Mouse (Mus musculus) hindbrain, embryonic 16.5 days (tissue): ENCODE measurements around the gene Kdm2b. TPM values are rescaled to one million over a fixed set of nuclear protein-coding genes. Genes with fewer than 3 reads are reported as not detected.

Experiments used
- ATAC-seq: fragments of 200-750 bp; cut with Nextera tagmentation; 2 replicates; pipeline ENCODE4 v1.8.0; 2017; ENCODE audit warnings: moderate TSS enrichment, moderate library complexity
- H3K27ac ChIP-seq: fragments of 300-500 bp; sonication (generic); 2 replicates; pipeline ENCODE4 v1.5.1; 2014; ENCODE audit warnings: low read depth, mild to moderate bottlenecking, control low read depth, low read length, moderate library complexity
- H3K27me3 ChIP-seq: fragments of 300-500 bp; sonication (generic); replicated peaks from 2 replicates; pipeline ENCODE4 v1.6.1; 2014; ENCODE audit warnings: low read length; ENCODE audit not compliant: control insufficient read depth, insufficient read depth
- H3K36me3 ChIP-seq: fragments of 300-500 bp; sonication (generic); 2 replicates; pipeline ENCODE4 v1.6.1; 2014; ENCODE audit warnings: mild to moderate bottlenecking, low read length, moderate library complexity, mixed read lengths; ENCODE audit not compliant: control insufficient read depth, insufficient read depth
- H3K4me1 ChIP-seq: fragments of 300-500 bp; sonication (generic); 2 replicates; pipeline ENCODE4 v1.6.1; 2014; ENCODE audit warnings: low read depth, low read length; ENCODE audit not compliant: control insufficient read depth, insufficient read depth
- H3K4me2 ChIP-seq: fragments of 300-500 bp; sonication (generic); 2 replicates; pipeline ENCODE4 v1.6.1; 2014; ENCODE audit warnings: mild to moderate bottlenecking, low read length, control low read depth, moderate library complexity
- H3K4me3 ChIP-seq: fragments of 300-500 bp; sonication (generic); 2 replicates; pipeline ENCODE4 v1.5.1; 2014; ENCODE audit warnings: mild to moderate bottlenecking, low read length, control low read depth, moderate library complexity
- H3K9ac ChIP-seq: fragments of 300-500 bp; sonication (generic); 2 replicates; pipeline ENCODE4 v1.6.1; 2014; ENCODE audit warnings: low read depth, mild to moderate bottlenecking, control low read depth, low read length, moderate library complexity
- H3K9me3 ChIP-seq: fragments of 300-500 bp; sonication (generic); 2 replicates; pipeline ENCODE4 v1.6.1; 2014; ENCODE audit warnings: mild to moderate bottlenecking, low read length, moderate library complexity; ENCODE audit not compliant: control insufficient read depth
- WGBS: fragments of 180-500 bp; shearing (Covaris S2); extraction: QIAGEN DNeasy Blood & Tissue Kit; methylation state at CpG from one replicate; pipeline ENCODE4 v1.1.7; 2014; 5-methylcytosine and 5-hydroxymethylcytosine counted together
- polyA plus RNA-seq: library from polyadenylated mRNA; unstranded; fragments of >200 nt; fragmentation: Nextera tagmentation; extraction: Ambion mirVana; gene quantifications from 2 replicates; pipeline ENCODE4 v1.2.1, GENCODE M21; 2015

The Kdm2b gene
- 88.8 and 99.8 TPM in 2 replicates for polyA plus RNA-seq

DNA sequence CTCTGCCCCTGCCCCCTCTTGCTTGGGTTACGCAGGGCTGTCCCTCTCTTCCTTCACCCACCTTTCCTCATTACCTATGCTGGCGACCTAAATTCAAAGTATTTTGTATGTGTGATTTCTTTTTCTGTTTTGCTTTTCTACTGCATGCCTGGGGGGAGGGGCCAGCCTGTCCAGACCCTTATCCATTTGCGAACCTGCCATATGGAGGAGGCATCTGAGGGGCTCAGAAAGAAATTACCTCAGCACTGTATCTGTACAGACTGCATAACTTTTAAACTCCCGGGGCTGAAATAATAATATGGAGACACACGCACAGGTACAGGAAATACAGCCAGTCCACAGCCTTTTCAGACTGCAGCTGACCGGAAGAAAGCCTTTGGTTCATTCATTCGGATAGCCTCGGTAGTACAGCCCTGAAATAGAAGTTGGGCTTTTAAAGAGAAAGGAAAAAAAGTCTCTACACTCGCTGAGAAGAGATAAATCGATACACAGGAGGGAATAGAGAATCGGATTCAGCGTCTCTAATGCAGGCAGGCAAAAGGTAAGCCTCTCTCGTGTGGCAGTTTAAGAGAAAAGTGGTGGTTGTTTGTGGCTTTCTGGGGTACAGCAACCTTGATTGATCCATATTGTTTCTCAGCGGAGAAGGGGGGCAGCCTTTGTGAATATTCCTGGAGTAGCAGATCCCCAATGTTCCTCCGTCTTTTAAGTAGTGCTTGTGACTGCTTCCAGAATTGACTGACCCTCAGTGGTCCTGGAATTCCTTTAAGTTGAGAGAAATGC lies at the start of gene Kdm2b:
TSS of gene Kdm2b (minus strand) at position 273 of the 780 bp plus-strand sequence.
- H3K9ac ChIP-seq, result peak within 1 kb of the TSS; percentile 76
- peak within 1 kb of the TSS; percentile 79 for H3K27ac ChIP-seq
- peak; percentile 21; the same call in 1 of the 2 replicates for ATAC-seq
- peak within 1 kb of the TSS; percentile 99 for H3K4me2 ChIP-seq
- no peaks in the 10 kb centered on the region for H3K36me3 ChIP-seq
- peak within 1 kb of the TSS; percentile 69 for H3K4me3 ChIP-seq
- H3K9me3 ChIP-seq, result no peaks in the 10 kb centered on the region
- H3K4me1 ChIP-seq, result peaks cover 33% of the 10 kb centered on the region
- WGBS, result 2% methylated on average over 15 of the region's 15 CpGs
- H3K27me3 ChIP-seq, result no peaks in the 10 kb centered on the region

DNA sequence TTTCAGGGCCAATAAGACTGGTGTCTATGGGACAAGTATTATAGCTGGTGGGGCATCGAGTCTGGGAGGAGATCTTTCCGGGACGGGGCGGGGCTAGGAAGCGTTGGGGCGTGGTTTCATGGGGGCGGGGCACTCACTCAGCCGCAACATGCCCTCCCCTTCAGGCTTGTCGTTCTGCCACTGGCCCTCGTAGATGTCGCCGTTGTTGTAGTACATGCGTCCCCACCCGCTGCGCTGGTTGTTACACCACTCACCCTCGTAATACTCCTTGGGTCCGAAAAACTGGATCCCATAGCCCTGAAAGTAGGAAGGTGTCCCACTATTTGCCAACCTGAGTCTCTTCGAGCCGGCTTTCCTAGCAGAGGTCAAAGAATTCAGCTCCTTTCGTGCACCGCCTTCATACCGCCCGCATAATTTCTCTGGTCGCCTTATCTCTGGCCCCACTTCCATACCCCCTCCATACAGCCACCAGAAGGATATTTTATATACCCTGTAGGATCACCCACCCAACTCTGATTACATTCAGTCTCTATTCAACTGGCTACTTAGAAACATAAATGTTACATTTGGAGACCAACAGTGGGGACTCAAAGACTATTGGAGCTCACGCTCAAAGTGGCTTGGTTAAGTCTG lies 49.6 kb upstream of the Kdm2b start:
- Histone ChIP-seq H3K27me3 (no peaks in the 10 kb centered on the region; the same call in 1 of the 2 replicates), H3K9ac (no peak overlapping the region), H3K27ac (no peak overlapping the region), H3K36me3 (no peaks in the 10 kb centered on the region), H3K4me3 (peak overlapping the region; percentile 21), H3K9me3 (no peaks in the 10 kb centered on the region), H3K4me2 (peak overlapping the region; percentile 52), H3K4me1 (peaks cover 2% of the 10 kb centered on the region; the same call in 1 of the 2 replicates)
- 6% methylated on average over 25 of the region's 25 CpGs for WGBS
- no peak for ATAC-seq

DNA sequence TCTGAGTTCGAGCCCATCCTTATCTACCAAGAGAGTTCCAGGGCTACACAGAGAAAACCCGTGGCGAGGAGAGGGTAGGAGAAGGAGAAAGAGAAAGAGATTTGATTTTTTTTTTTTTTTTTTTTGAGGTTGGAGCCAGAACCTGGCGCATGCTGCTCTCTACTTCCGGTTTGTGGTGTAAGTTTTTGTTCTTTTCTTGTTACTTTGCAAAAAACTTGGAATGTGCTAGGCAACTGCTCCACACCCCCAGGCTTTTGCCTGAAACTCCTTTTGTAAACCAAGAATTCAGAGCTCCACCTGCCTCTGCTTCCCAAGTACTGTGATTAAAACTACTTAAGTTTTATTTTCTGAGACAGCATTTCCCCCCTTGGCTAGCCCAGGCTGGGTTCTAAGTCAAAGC lies 48.5 kb upstream of the Kdm2b start:
- Histone ChIP-seq H3K9me3 (no peaks in the 10 kb centered on the region), H3K27me3 (no peaks in the 10 kb centered on the region; the same call in 1 of the 2 replicates), H3K27ac (no peak overlapping the region), H3K4me1 (peaks cover 2% of the 10 kb centered on the region; the same call in 1 of the 2 replicates), H3K4me3 (no peak overlapping the region), H3K36me3 (no peaks in the 10 kb centered on the region), H3K4me2 (no peak overlapping the region), H3K9ac (no peak overlapping the region)
- WGBS, result 89% methylated on average over 5 of the region's 5 CpGs
- ATAC-seq, result no peak

DNA sequence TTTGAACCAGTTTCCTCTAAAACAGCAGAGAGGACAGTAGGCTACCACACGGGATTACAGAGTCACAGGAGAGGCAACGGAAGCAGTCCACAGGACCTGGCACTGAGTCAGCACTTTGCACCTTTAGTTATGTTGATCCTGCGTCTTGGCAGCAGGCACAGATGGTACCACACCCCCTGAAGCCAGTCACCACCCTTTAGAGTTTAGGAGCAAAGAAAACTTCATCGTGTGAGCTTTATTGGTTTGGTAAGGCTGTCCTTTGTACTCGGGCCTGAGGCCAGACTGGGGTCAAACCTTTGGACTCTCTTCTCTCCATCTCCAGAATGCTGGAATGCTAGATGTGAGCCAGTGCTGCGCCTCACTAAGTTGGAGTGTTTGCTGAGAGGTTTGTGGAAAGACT lies 45.9 kb upstream of the Kdm2b start:
- 32% methylated on average over 6 of the region's 6 CpGs for WGBS
- Histone ChIP-seq H3K4me1 (peaks cover 2% of the 10 kb centered on the region; the same call in 1 of the 2 replicates), H3K9ac (no peak overlapping the region), H3K4me2 (no peak overlapping the region), H3K27ac (no peak overlapping the region), H3K36me3 (peaks cover 4% of the 10 kb centered on the region), H3K4me3 (no peak overlapping the region), H3K27me3 (no peaks in the 10 kb centered on the region; the same call in 1 of the 2 replicates), H3K9me3 (no peaks in the 10 kb centered on the region)
- ATAC-seq, result no peak

DNA sequence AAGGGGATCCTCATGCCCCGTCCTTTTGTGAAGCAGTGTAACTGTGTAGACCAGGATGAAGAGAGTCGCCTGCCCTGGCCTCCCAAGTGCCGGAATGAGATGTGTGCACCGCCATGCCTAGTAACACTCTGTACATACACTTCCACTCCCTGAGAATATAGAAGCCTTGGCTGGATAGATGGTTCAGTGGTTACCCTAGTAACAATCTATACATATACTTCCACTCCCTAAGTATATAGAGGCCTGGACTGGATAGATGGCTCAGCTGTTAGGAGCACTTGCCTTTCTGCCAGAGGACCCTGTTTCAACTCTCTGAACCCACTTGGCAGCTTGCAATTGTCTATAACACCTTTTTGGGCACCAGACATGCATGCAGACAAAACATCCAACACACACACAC lies 45.5 kb upstream of the Kdm2b start:
- no peaks in the 10 kb centered on the region for H3K9me3 ChIP-seq
- H3K4me1 ChIP-seq, result peaks cover 2% of the 10 kb centered on the region; the same call in 1 of the 2 replicates
- H3K36me3 ChIP-seq, result peaks cover 4% of the 10 kb centered on the region
- H3K4me2 ChIP-seq, result no peak overlapping the region
- ATAC-seq, result no peak
- H3K4me3 ChIP-seq, result no peak overlapping the region
- no peaks in the 10 kb centered on the region for H3K27me3 ChIP-seq
- WGBS, result 91% methylated on average over 4 of the region's 4 CpGs
- no peak overlapping the region for H3K27ac ChIP-seq
- H3K9ac ChIP-seq, result no peak overlapping the region

DNA sequence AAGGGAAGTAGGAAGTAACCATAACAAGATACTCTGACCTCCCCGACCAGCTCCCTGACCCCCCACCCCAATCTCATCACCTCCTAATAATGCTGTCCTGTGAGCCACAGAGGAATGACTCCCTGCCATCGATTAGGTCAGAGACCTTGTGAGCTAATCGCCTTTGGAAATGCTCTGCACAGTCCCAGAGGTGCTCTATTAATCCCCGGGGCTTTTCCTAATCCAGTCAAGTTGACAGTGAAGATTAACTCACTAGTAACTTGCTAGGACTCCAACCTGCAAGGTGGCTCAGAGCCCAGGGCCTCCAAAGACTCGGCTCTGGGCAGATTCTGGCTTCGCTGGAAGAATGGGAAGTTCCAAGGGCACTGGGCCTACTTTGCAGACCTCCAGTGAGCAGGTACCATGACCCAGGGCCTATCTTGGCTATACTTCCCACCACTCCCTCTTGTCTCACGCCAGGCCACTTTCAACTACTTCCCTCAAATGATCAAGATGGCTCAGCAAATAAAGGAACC lies 44.1 kb upstream of the Kdm2b start:
- Histone ChIP-seq H3K4me2 (no peak overlapping the region), H3K9me3 (no peaks in the 10 kb centered on the region), H3K9ac (no peak overlapping the region), H3K4me1 (no peaks in the 10 kb centered on the region; the same call in 1 of the 2 replicates), H3K4me3 (no peak overlapping the region), H3K27me3 (no peaks in the 10 kb centered on the region), H3K36me3 (peaks cover 7% of the 10 kb centered on the region), H3K27ac (no peak overlapping the region)
- no peak for ATAC-seq
- WGBS, result 79% methylated on average over 7 of the region's 7 CpGs

DNA sequence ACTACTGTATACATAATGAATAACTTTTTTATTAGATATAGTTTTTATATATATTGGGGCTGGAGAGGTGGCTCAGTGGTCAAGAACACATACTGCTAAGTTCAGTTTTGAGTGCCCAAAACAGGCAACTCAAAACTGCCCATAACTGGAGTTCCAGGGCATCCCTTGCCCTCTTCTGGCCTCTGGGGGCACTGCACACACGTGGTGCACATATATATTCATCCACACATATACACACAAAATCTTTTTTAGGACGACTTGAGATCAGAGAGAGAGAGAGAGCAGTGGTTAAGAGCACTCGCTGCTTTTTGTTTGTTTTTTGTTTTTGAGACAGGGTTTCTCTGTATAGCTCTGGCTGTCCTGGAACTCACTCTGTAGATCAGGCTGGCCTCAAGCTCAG lies 41.7 kb upstream of the Kdm2b start:
- Histone ChIP-seq H3K36me3 (peaks cover 7% of the 10 kb centered on the region), H3K27ac (no peak overlapping the region), H3K9ac (no peak overlapping the region), H3K4me2 (no peak overlapping the region), H3K4me3 (no peak overlapping the region), H3K9me3 (no peaks in the 10 kb centered on the region), H3K4me1 (no peaks in the 10 kb centered on the region; the same call in 1 of the 2 replicates), H3K27me3 (no peaks in the 10 kb centered on the region)
- no peak for ATAC-seq
- WGBS, result 92% methylated on average over 3 of the region's 3 CpGs

DNA sequence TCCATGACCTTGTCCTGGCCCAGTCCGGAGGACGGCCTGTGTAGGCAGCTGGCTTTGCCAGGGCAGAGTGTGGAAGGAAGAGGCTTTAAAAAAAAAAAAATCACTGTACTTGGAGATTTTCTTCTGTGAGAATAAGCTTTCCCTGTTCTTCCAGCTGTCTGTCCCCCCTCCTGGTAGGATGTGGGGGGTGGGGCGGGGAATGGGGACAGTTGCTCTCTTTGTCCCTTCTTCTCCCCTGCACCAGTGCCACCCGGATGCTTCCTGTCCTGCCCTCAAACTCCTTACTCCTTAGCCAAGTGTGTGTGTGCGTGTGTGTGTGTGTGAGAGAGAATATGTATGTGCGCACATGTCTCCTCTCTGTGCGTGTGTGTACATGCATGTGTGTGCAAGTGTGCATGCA lies 40.1 kb upstream of the Kdm2b start:
- no peaks in the 10 kb centered on the region for H3K4me1 ChIP-seq
- no peaks in the 10 kb centered on the region for H3K27me3 ChIP-seq
- H3K4me3 ChIP-seq, result no peak overlapping the region
- ATAC-seq, result no peak
- H3K9me3 ChIP-seq, result no peaks in the 10 kb centered on the region
- WGBS, result 97% methylated on average over 6 of the region's 7 CpGs
- H3K27ac ChIP-seq, result no peak overlapping the region
- H3K4me2 ChIP-seq, result no peak overlapping the region
- H3K9ac ChIP-seq, result no peak overlapping the region
- peaks cover 7% of the 10 kb centered on the region for H3K36me3 ChIP-seq

DNA sequence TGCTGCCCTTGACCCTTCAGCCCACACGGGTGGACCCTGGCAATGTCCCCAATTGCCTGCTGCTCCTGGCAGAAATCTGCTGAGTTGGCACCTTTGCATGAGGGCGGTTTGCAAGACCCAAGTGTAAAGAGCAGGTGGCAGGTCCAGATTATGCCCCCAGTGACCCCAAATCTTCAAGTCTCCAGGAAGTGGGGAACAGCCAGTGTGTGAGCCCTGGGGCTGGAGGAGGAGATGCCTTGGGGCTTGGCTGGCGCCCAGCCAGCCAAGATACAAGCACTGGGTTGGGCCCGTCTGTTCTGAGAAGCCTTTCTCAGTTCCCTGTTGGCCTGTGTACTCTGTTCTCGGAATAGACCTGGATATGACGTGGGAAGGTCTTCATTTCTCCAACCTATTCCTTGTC lies 37.8 kb upstream of the Kdm2b start:
- ATAC-seq, result no peak
- Histone ChIP-seq H3K27me3 (no peaks in the 10 kb centered on the region), H3K36me3 (peaks cover 7% of the 10 kb centered on the region), H3K4me2 (no peak overlapping the region), H3K27ac (no peak overlapping the region), H3K9ac (no peak overlapping the region), H3K9me3 (no peaks in the 10 kb centered on the region), H3K4me3 (no peak overlapping the region), H3K4me1 (no peaks in the 10 kb centered on the region)
- 63% methylated on average over 6 of the region's 6 CpGs for WGBS
